In genomic region chr4:131100093-131100795, GRCm38 (mm10) we compare ENCODE assay signal across 9 mouse cellular contexts.
DNase-seq lines count a peak whose midpoint lies in the region; ATAC-seq and TF ChIP-seq lines count a peak whose summit lies in the region.
"Had no signal": no experiment of that assay in that cellular context is flagged by ENCODE, and none has a peak within 500 bp of the region (broad histone marks: within the 10 kb centered on the region; RNA-seq: fewer than 3 reads in every experiment).

No protein-coding gene starts in this region.

- H3K4me3 ChIP-seq in hindbrain, embryonic 12.5 days, result no peak overlapping the region
- H3K4me3 ChIP-seq in neural tube, embryonic 11.5 days (ENCODE audit: low read depth, low read length), result no peak overlapping the region
- H3K4me3 ChIP-seq: heart, adult 2 months had no signal

- no peak for ATAC-seq in hindbrain, embryonic 12.5 days (ENCODE audit: low FRiP score)
- peak; percentile 50 for ATAC-seq in neural tube, embryonic 11.5 days (ENCODE audit: insufficient read depth, low FRiP score, low TSS enrichment)
- ATAC-seq in cerebellum, adult (ENCODE audit: insufficient number of reproducible peaks, low FRiP score, low TSS enrichment), result no peak

- no peak overlapping the region for H3K9ac ChIP-seq in hindbrain, embryonic 12.5 days
- H3K9ac ChIP-seq in neural tube, embryonic 11.5 days (ENCODE audit: low read length), result peak overlapping the region; percentile 44; the same call in 1 of the 2 replicates

- no peaks in the 10 kb centered on the region for H3K9me3 ChIP-seq in hindbrain, embryonic 12.5 days (replicated peaks)
- no peaks in the 10 kb centered on the region for H3K9me3 ChIP-seq in neural tube, embryonic 11.5 days (ENCODE audit: control insufficient read depth, low read length)

- H3K4me2 ChIP-seq in hindbrain, embryonic 12.5 days (replicated peaks), result peak overlapping the region; percentile 32
- peak overlapping the region; percentile 33 for H3K4me2 ChIP-seq in neural tube, embryonic 11.5 days (ENCODE audit: low read depth)

- WGBS in hindbrain, embryonic 12.5 days, result 33% methylated on average over 10 of the region's 10 CpGs
- 35% methylated on average over 10 of the region's 10 CpGs for WGBS in neural tube, embryonic 11.5 days

- TF ChIP-seq CTCF in brain, embryonic 14.5 days (IDR thresholded peaks at IDR 0.05; ENCODE audit: borderline replicate concordance, extremely low read depth, insufficient read depth, insufficient read length), result no peak

- no peak for TF ChIP-seq POLR2A in brain, embryonic 14.5 days (IDR thresholded peaks at IDR 0.05; ENCODE audit: borderline replicate concordance, extremely low read depth, insufficient read depth, insufficient read length, poor library complexity, severe bottlenecking)

- H3K27me3 ChIP-seq in hindbrain, embryonic 12.5 days, result peaks cover 13% of the 10 kb centered on the region
- H3K27me3 ChIP-seq in neural tube, embryonic 11.5 days (ENCODE audit: control insufficient read depth, insufficient read depth, low read length), result no peaks in the 10 kb centered on the region

- H3K36me3 ChIP-seq in hindbrain, embryonic 12.5 days, result no peaks in the 10 kb centered on the region
- no peaks in the 10 kb centered on the region for H3K36me3 ChIP-seq in neural tube, embryonic 11.5 days (ENCODE audit: control insufficient read depth, insufficient read depth, low read length)

- H3K27ac ChIP-seq in hindbrain, embryonic 12.5 days, result no peak overlapping the region
- no peak overlapping the region for H3K27ac ChIP-seq in neural tube, embryonic 11.5 days (ENCODE audit: low read depth, low read length)
- H3K27ac ChIP-seq: heart, adult 2 months had no signal

- peaks cover 15% of the 10 kb centered on the region for H3K4me1 ChIP-seq in hindbrain, embryonic 12.5 days
- 0 out of 2 replicates have a peak, but pooled peaks cover 6% of the 10 kb centered on the region for H3K4me1 ChIP-seq in neural tube, embryonic 11.5 days (ENCODE audit: control insufficient read depth, insufficient read depth, low read length)

- DNase-seq in kidney, postnatal 10 days, result peak; percentile 27
- no peak for DNase-seq in kidney, adult 8-10 months
- peak; percentile 53 for DNase-seq in brain, embryonic 14.5 days (ENCODE audit: low read depth)
- DNase-seq in neural tube, embryonic 11.5 days (ENCODE audit: low spot score), result peak; percentile 61
- DNase-seq in urinary bladder, postnatal 25 days (ENCODE audit: low spot score), result no peak
- DNase-seq in urinary bladder, postnatal 10 days (ENCODE audit: low spot score), result no peak
- DNase-seq: heart, adult 2 months had no signal

Comparison
In these comparisons a context has a peak if more than half of its experiments do, and no peak if none do; other contexts are left out.
1. DNase-seq: peak in kidney, postnatal 10 days (single experiment), brain, embryonic 14.5 days (single experiment) and neural tube, embryonic 11.5 days (single experiment); none in kidney, adult 8-10 months (0 of 2), urinary bladder, postnatal 25 days (single experiment) and urinary bladder, postnatal 10 days (single experiment).